Mouse (Mus musculus): ENCODE results near the gene Tesc. TPM values are rescaled to one million over a fixed set of nuclear protein-coding genes. Genes with fewer than 3 reads are reported as not detected.

Tesc gene
- total RNA-seq, 2 experiments from 2014 or later, result 21.5 to 27.3 TPM

DNA sequence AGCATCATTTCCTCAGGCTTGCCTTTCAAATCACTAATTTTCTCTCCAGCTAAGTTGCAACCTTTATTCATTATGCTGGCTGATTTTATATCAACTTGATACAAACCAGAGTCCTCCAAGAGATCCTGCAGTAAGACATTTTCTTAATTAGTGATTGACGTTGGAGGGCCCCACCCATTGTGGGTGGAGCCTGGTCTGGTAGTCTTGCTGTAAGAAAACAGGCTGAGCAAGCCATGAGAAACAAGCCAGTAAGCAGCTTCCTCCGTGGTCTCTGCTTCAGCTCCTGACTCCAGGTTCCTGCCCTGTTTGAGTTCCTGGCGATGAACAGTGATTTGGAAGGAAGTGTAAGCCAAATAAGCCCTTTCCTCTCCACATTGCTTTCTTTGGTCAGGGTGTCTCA, 8.2 kb downstream of the Tesc start:
- intact Hi-C loops (cut with DNase I), result no loop called here
- no peak for DNase-seq (ENCODE audit: extremely low spot score in 1 of 2, low spot score in 2 of 2)

DNA sequence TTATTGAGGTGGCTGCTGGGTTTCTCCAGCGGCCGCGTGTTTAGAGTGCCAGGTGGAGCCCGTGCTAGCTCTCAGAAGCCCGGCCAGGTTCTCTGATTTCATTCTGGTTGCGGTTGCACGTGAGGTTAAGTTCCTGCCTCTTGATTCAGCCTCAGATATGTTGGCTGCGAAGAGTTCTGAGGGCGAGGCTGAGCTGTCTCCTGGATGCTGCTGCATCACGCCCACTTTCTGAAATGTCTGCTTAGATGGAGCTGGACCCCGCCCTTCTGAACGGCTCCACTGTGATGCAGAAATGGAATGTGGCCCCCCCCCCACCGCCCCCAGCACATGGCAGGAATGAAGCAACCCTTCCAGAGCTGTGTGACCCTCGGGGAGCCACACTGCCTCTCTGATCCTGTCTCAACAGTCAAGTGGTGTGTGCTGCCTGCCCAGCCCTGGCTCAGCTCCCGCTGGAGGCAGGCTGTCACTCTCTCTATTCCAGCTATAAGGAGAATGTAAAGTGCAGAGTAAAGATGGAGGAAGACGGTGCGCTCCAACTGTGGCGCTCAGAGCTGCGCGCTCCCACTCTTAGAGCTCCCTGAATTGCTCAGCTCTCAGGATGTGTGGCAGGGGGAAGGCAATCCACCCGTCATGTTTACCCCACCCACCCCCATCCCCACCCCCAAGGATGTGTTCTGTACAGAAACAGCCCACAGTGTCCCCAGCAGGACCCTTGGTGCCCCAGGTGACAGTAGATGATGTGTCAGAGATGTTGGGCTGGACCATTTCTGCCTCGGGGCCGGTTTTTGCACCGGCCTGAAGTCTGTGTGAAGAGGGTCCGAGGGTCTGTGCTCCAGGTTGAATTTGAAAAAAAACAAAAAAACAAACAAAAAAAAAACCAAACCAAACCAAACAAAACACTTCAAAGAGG, 9.6 kb downstream of the Tesc start:
- intact Hi-C loops (cut with DNase I), result no loop called here
- DNase-seq (ENCODE audit: extremely low spot score in 1 of 2, low spot score in 2 of 2), result no peak

DNA sequence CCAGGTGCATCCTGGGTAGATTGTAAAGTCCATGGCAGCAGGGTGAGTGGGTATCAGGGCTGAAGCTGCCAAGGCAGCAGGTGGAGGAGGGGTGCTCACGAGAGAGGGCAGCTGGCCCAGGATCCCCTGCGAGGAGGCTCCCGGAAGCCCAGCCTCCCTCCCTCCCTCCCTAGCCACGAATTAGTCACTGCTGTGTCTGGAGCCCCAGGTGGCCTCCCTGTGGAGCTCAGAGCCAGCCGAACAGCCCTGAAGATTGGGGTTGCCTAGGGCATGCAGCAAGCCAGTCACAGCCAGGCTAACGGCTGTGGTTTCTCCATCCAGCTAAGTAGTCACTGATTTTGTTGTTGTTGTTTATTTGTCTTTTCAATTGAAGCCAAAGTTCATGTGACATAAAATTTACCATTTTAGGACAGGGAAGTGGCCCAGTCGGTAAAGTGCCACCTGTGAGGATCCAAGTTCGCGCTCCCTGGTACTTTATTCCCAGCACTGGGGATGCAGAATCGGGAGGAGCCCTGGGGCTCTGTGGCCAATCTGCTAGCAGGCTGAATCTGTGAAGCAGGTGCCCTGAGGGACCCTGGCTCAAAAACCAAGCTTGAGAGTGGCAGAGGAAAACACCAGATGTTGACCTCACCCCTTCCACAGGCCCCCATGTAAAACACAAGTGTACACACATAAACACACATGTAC, 10.4 kb downstream of the Tesc start:
- intact Hi-C loops (cut with DNase I), result no loop called here
- no peak for DNase-seq (ENCODE audit: extremely low spot score in 1 of 2, low spot score in 2 of 2)

DNA sequence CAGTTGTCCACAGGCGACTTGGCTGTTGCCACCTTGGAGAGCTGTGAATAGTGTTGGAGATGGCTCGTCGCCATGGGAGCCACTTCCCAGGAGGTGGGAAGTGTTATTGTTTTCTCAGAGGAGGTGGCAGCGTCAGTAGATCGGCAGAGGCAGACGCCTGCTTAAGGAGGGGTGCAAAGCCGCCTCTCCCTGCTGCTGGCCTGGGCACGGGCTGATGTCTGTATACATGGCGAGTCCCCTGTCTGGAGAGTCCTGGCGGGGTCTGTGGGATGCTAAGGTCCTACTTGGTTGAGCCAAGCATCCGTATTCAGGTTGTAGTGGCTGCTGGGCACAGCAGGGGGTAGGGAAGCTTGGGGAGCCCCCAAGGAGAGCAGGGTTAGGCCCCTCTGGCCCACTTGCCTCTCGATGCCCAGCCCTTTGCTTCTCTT, 11.7 kb downstream of the Tesc start:
- DNase-seq (ENCODE audit: extremely low spot score in 1 of 2, low spot score in 2 of 2), result no peak
- intact Hi-C loops (cut with DNase I), result no loop called here

DNA sequence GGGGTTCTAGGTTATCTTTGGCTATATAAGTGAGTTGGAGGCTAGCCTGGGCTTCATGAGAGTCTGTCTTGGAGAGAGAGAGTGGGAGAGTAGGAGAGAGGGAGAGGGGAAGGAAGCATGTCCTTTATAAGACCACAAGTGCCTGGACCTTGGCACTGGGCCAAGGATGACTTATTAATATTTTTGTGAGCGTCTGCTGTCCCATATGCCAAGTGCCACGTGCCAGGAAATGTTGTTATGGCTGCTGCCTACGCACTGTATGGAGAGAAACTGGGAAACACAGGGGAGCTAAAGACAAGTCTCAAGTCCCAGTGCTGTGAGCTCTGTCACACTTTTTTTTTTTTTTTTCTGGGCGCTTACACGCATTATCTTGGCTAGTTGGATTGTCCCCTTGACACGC, 15.1 kb downstream of the Tesc start:
- intact Hi-C loops (cut with DNase I), result no loop called here
- DNase-seq (ENCODE audit: extremely low spot score in 1 of 2, low spot score in 2 of 2), result no peak

DNA sequence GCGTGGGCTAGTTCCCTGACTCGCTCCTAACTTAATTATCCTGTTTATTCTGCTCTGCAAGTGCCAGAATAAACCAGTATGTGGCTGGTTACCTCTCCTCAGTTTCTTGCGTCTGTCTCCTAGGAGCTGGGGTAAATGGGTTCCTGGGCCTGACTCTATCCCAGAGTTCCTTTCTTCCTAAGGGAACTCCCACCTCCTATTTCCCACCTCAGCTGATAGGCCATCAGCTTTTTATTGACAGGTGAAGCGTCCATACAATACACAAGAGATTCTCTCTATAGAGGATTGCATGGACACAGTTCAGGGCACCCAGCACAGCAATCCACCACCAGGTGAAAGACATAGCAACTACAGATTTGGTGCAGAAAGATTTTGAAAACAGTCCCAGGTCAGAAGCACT, 16.2 kb downstream of the Tesc start:
- no peak for DNase-seq (ENCODE audit: extremely low spot score in 1 of 2, low spot score in 2 of 2)
- intact Hi-C loops (cut with DNase I), result no loop called here

DNA sequence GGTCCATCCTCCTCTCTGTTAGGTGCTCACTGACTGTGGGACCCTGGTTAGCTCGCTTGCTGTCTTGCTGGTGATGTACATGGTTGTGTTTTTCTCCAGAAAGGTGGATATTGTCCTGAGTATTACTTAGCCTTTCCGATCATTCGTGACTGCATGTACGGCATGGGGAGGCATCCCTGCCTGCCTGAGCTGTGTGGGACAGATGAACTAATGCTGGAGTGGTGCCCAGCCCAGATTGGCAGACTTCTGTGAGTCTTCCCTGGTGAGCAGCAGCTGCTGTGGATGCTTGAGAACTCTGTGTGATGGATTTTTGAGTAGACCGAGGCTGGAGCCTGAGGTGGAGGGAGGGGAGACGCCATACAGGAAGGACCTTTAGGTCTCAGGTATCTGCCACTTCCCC, 17.4 kb downstream of the Tesc start:
- DNase-seq (ENCODE audit: extremely low spot score in 1 of 2, low spot score in 2 of 2), result no peak
- intact Hi-C loops (cut with DNase I), result no loop called here

DNA sequence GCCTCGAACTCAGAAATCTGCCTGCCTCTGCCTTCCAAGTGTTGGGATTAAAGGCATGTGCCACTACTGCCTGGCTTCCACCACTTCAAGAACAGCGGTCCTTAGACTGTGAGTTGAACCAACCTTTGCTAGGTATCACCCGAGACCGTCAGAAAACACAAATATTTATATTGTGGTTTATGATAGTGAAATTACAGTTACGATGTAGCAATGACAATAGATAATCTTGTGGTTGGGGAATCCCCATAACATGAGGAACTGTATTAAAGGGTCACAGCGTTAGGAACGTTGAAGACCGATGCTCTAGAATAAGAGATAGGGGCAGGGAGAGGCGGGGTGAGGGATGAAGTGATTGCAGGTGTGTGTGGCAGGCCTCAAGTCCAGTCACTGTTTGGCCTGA, 17.8 kb downstream of the Tesc start:
- DNase-seq (ENCODE audit: extremely low spot score in 1 of 2, low spot score in 2 of 2), result no peak
- intact Hi-C loops (cut with DNase I), result no loop called here

DNA sequence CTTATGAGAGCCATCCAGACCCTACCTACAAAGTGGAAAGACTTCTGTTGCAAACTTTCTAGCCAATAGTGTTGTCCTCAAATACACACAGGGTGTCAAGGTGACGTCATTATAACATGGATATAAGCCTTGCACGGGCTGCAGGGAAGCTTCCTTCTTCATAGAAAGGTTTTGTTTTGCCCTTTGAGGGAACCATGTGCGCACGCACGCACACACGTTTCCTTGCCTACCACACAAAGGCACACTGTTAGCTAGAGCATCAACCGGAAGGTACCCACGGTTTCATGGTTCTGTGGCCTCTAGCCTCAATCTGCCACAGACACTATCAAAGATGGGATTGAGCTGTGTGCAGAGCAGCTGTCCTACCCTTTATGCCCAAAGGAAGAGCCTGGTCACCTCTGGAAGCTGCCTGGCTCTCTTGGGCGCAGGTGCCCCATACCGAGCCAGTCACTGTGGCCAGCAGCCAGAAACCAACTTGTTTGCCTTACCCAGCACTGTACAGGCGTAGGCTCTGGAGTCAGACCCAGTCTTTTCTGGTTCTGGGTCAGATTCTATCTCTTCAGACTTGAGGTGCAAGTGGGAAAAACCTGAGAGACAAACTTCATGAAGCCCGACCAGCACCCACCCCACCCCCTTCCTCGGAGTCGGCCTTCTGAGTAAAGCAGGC, 19.7 kb downstream of the Tesc start:
- intact Hi-C loops (cut with DNase I), result no loop called here
- DNase-seq (ENCODE audit: extremely low spot score in 1 of 2, low spot score in 2 of 2), result no peak

DNA sequence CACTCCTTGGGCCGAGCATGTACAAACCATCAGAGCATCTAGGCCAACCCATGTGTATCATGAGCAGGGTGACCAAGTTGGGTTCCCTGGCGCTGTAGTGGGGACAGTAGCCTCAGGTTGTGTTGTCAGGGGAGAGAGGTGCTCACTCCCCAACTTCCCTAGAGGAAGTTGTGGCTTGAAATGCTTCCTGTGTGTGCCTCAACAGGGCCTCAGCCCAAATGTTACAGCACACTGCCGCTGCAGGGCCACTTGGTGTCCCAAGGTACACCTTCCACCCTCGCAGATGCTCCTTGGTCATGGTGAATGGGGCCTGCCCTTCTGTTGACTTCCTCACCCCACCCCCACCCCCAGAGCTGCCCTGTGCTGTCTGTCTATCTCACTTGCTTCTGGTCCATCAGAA, 20.9 kb downstream of the Tesc start:
- no peak for DNase-seq (ENCODE audit: extremely low spot score in 1 of 2, low spot score in 2 of 2)
- intact Hi-C loops (cut with DNase I), result no loop called here

DNA sequence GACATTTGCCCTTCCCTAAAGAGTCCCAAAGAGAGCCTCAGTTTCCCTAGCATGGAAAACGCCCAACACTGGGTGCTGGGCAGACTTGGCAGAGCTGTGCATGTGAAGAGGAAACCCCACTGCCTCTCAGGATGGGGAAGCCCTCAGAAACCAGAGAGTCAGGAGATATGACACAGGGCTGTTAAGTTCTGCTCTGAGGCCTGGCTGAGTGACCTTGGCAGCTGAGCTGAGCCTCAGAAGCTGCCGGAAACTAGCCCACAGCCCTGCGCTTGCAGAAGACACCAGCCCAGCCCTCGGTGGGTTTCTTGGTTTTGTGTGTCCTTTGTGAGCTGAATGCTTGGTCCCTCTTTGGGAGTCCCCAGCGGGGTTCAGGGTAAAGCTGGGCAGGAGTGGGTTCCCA, 21.4 kb downstream of the Tesc start:
- intact Hi-C loops (cut with DNase I), result no loop called here
- no peak for DNase-seq (ENCODE audit: extremely low spot score in 1 of 2, low spot score in 2 of 2)

DNA sequence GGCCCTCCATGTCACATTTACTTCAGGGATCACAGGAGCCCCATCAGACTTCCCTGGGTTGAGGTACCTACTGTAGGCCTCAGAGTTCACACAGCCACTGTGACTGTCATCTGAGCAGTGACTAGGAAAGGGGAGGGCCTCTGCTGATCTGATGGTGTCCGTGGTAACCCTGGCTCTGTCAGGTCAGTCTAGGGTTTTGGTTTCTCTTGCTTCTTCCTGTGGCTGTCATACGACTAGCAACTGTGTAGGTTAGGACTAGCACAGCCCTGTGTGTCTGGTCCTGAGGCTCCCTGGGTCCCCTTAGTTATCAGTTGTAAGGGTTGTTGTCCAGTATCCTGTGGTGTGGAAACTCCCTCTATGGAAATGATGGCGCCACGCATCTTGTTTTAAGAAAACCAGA, 23.2 kb downstream of the Tesc start:
- intact Hi-C loops (cut with DNase I), result no loop called here
- no peak for DNase-seq (ENCODE audit: extremely low spot score in 1 of 2, low spot score in 2 of 2)

DNA sequence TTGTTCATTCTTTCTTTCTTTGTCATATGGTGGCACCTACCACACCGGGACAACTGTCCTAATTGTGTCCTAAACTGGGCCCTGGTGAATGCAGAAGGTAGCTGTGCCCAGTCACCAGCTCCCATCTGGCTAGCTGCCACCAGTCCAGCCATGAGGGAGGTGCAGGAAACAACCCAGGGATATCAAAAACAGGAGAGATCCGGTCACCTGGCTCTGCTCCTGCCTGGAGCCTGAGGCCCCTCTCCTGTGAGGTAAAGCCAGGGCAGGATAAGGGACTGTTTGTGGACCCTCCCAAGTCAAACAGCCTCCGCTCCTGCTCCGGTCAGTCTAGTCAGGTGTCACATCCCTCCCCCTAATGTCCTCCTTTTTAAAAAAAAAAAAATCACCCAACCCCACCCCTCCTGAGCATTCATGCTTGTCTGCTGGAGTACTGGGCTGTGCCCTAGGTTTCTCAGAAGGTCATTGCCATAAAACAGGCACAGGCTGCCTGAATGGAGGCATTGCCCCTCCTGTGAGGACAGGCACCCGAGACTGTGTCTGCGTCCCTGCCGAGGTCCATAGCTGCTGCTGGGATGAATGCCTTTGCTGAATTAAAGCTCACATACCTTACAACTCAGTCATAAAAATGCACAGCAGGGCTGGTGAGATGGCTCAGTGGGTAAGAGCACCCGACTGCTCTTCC, 24.6 kb downstream of the Tesc start:
- intact Hi-C loops (cut with DNase I), result no loop called here
- DNase-seq (ENCODE audit: extremely low spot score in 1 of 2, low spot score in 2 of 2), result no peak

DNA sequence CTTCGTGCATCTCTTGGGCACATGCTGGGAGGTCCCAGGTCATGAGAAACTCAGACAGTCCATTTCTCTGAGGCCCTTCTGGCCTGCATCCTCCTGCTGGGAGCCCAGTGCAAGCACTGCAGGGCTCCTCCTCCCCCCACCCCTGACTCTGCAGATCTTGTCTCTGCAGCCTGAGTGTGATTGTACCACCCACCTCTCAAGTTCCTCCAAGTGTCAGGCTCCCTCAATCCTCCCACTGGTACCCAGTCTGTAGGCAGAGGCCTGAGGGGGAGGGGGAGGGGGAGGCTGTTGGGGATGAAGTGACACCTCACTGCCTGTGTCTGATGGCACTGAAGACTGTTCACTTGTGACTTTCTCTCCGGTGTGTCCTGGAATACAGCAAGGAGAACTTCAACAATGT, 25.7 kb downstream of the Tesc start:
- no peak for DNase-seq (ENCODE audit: extremely low spot score in 1 of 2, low spot score in 2 of 2)
- intact Hi-C loops (cut with DNase I), result no loop called here

DNA sequence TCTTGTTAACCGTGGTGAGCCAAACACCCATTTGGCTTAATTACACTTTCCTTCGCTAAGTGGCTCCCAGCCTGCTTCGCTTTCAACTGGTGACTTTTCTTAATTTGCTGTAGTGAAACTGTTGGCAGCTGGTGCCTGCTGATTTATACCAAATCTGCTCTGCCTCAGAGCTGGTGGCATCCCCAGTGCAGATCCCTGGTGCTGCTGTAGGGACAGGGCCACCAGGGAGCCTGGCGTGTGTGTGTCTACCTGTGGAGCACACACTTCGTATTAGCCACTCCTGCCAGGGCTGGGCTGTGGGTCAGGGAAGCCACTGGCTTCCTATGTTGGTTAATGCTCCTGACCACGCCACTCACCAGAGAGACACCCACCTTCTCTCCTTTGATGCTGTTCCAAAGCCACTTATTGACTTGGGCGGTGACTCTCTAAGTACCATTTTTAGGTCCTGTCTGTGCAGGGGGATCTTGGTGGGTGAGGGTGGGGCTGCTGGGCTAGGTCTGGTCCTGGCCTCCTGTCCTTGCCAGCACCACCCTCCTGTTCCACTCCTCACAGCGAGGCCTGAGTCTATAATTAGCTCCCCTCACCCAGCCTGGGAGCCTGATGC, 30.1 kb downstream of the Tesc start:
- peak in 1 of 2 experiments; percentile 42 for DNase-seq (ENCODE audit: extremely low spot score in 1 of 2, low spot score in 2 of 2)
- intact Hi-C loops (cut with DNase I), result no loop called here

DNA sequence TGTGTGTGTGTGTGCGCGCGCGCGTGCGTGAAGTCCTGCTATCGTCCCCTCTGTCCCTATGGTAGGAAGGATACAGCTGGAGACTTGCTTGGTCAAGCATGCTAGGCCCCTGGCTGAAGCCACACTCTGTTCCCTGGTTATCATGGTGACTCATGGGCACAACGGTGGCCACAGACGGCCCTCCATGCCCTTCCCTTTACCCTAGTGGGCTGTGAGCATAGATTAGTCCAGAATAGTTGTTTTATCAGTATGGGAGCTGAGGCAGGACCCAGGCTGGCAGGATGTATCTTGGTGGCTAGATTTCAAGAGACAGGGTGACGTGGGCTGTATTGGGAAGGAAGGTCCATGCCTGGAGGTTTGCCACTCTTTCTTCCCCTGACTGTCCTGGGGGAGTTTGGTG, 31.3 kb downstream of the Tesc start:
- intact Hi-C loops (cut with DNase I), result no loop called here

DNA sequence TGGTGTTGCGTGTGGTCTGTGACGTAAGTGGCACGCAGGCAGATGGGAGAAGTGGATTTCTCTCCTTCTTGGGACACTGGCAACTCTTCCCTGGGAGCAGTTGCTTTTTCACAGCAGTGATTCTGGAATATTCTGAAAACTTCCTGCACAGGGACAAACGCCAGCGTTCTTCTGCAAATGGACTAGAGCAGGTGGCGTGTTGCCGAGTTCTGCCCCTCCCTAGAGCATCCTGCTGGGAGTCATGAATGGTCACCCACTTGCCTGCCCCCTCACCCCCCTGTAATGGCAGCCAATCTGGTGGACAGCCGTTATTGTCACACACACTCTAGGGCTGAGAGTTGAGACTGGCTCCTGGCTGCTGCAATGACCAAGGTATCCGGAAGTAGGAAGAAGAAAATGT, 32.1 kb downstream of the Tesc start:
- intact Hi-C loops (cut with DNase I), result loop anchor here (5.0 kb wide), 1 partner anchor 42 kb away; no protein-coding TSS in a partner anchor
- no peak for DNase-seq (ENCODE audit: extremely low spot score in 1 of 2, low spot score in 2 of 2)

More for the DNA sequence above, 31.3 kb downstream of the Tesc start:
- no peak for DNase-seq (ENCODE audit: extremely low spot score in 1 of 2, low spot score in 2 of 2)

DNA sequence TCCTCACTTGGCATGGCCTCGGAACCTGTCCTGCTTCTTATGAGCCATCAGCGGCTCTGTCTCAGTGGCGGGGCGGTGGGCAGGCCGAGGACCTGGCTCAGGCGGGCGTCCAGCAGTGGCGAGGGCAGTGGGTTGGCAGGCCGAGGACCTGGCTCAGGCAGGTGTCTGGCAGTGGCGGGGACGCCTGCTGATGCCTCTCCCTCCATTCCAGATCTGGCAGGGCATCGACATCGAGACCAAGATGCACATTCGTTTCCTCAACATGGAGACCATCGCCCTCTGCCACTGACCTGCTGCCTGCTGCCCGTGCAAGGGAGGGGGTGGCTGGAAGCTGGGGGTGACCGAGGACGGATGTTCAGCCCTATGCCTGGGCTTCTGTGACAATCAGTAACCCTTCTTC, 33.8 kb downstream of the Tesc start:
- intact Hi-C loops (cut with DNase I), result loop anchor here (5.0 kb wide), 1 partner anchor 44 kb away; no protein-coding TSS in a partner anchor

DNA sequence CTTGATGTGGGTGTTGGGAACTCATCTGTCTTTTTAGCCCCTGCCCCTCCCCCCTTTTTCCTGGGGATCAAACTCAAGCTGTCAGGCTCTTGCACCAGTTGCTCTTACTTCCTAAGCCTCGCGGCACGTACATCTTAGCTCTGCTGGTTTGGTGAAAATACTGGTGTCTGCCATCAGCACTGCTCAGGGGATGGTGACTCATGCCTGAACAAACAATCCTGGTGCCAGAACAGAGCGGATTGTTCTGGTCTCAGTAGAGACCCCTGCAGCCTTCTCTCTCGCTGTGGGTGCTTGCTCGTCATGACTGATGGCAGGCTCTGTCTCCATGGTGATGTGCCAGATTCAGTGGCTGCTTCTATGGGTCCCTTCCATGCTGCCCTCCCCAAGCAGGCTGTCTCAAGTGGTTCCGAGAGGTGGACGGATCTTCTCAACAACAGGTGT, 35.7 kb downstream of the Tesc start:
- peak in 1 of 2 experiments; percentile 47 for DNase-seq (ENCODE audit: extremely low spot score in 1 of 2, low spot score in 2 of 2)
- intact Hi-C loops (cut with DNase I), result loop anchor here (5.0 kb wide), 1 partner anchor 46 kb away; no protein-coding TSS in a partner anchor

More for the DNA sequence above, 33.8 kb downstream of the Tesc start:
- no peak for DNase-seq (ENCODE audit: extremely low spot score in 1 of 2, low spot score in 2 of 2)
